Mouse (Mus musculus): ENCODE results near the gene Pxk.
A peak's percentile ranks its signal among the peaks of the same experiment; 100 is the strongest.
"Not testable (repeated sequence)": the region's sequence is repeated elsewhere in the genome, so short reads cannot be mapped to it uniquely, and the experiment has no call there.

Pxk gene

DNA sequence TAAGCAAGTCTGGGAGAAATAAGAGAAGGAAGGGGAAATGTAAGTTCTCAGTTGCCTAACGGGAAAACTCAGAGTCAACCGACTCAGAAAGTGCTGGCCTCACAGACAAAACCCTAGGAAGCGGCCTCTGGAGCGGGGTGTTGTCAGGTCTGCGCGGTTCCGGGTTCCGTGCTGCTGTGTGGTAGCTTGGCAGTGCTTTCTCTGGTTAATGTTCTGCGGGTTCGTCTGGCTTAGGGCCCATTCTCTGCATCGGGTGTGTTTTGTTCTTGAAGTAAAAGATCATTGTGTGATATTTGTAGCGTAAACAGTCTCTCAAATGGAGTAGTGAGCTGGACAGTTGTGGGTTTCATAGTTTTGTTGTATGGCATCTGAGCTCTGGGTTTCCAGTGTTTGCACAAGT lies 4.7 kb downstream of the Pxk start:
- peak in 1 of 2 experiments; percentile 28 for DNase-seq

DNA sequence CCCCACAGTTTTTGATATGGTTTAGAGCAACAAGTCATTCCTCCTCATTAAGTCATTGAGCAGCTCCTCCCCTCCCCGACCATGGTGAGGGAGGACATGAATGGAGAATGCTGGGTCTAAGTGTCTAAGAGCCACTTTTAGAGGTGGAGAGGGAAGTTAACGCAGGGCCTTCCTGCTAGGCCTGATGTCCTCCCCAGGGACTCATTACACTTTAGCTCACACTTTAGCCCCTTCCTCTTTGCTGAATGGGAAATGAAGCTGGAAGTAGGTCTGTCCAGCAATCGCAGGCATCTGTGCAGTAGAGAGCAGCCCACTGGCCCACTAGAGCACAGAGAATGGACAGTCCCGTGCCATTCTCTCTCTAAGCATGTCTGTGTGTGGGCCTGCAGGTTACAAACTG lies 10.0 kb downstream of the Pxk start:
- DNase-seq, result no peak

DNA sequence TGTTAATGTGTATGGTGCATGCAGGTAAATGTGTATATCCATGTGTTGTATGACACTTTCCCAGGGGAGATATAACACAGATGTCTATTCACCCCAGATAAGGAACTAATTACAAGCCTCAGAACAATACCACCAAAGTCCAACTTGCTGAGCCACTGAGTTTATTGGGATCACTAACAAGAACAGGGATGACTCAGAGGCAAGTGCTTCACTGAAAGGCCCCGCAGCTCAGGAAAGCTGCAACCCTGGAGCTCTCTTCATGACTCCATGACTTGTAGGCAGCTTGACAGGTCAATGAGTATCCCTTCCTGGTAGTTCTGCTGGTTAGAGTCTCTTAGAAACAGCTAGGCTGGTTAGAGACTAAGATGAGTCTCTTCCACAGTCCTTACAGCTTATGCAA lies 11.0 kb downstream of the Pxk start:
- DNase-seq, result no peak

DNA sequence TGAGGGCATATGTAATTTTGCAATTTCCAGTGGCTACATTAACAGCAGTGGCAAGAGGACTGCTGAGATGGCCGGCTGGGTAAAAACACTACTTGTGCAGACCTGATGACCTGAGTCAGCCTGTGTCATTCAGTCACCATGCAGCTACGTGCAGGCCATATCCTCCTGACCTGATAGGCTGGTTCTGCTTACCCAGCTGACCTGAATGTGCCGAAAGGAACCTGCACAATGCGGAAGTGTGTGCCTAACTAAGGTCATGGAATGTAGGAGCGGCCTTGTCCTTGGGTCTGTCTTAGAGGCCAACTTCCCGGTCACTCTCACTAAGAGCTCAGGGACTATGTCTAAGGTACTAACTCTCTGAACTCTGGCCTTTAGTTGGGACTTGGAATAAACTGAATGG lies 13.5 kb downstream of the Pxk start:
- no peak for DNase-seq

DNA sequence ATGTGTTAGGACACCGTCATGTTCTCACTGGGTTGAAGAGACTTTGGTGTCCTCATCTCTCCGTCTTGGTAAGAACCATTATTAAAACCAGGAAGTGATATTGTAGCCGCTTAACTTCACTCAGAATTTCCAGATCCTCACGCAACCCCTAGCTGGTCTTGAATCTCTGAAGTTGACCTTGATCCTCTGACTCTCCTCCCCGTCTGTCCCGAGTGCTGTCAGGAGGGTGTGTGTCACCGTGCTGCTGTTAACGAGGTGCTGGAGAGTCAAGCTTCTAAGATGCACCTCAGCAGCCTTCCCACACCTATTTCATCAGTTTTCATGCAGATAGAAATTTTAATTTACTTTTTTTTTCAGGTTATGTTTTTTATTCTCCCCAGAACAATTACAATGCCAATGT lies 14.0 kb downstream of the Pxk start:
- DNase-seq, result no peak

DNA sequence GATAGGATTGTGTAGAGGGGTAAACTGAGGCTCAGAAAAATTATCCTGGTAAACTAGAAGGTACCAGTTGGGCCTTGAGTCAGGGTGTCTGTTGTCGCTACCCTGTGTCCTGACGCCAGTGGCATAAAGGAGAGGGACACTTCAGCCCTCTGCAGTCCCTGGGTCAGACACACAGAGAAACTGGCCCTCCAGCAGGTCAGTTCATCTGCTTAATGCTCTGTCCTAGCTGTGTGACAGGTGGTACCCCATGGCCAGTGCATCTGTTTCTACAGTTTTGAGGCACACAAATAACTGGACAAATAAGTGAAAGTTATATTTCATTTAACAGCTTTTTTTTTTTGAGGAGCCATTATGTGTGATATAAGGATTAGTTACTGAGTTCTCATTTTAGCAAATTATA lies 15.6 kb downstream of the Pxk start:
- no peak for DNase-seq

DNA sequence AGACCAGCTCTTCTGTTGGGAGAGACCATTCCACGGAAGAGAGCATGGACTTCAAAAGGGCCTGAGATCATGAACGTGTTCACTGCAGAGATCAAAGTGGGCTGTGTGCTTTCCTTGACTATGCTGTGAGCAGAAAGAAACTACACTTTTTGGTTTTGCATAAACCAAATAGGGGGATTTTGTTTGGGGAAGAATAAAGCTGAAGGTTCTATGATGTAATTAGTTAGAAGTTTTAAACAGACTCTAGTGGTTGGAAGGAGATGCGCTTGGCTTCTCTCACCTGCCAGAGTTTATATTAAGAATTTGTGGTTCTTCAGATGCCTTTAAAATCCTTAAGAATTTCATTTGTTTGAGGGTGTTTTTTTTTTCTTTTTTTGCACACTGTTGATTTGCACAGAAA lies 16.3 kb downstream of the Pxk start:
- no peak for DNase-seq

DNA sequence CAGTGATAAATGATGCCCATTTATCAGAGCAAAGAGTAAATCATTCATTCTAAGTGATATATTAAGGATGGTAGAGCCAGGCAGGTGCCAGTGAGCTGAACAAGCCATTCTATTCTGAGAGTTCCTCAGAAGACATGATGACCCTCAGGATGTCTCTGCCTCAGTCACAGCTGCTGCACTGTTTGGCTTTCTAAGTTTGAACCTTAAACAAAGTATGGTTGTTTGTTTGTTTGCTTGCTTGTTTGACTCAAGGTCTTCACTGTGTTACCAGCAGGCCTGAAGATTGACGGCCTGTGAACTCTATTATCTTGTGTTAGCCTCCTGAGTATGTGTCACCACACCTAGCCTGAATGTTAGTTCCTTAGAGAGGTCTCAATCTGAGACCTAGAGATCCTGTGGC lies 16.7 kb downstream of the Pxk start:
- DNase-seq, result no peak

DNA sequence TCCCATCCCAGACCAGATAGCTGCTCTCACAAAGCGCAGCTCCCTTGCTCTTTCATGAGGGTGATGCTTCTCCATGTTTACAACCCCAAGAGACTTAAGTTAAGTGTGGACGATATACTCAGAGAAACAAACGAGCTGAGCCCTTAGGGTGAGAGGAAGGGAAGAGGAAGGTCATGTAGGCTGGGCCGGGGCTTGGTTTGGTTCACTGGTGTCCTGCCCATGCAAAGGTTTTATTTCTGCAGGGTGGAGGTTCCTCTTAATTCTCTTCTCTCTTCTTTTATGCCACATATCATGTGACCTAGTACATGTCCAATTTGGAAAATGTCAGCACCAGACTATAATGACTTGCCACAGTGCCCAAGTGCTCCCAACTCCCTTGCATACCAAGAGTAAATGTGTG lies 17.8 kb downstream of the Pxk start:
- no peak for DNase-seq

DNA sequence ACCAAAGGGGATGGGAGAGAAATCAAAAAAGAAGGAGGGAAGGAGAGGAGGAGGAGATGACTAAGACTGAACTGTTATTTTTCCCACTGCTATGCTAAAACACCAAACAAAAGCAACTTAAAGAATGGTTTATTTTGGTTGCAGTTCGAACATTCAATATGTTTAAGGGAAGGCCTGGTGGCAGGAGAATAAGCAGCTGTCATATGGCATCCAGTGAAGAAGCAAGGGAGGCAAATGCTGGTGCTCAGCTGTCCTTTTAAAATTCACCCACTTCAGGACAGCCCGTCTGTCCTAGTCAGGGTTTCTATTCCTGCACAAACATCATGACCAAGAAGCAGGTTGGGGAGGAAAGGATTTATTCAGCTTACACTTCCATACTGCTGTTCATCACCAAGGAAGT lies 19.4 kb downstream of the Pxk start:
- DNase-seq, result no peak

DNA sequence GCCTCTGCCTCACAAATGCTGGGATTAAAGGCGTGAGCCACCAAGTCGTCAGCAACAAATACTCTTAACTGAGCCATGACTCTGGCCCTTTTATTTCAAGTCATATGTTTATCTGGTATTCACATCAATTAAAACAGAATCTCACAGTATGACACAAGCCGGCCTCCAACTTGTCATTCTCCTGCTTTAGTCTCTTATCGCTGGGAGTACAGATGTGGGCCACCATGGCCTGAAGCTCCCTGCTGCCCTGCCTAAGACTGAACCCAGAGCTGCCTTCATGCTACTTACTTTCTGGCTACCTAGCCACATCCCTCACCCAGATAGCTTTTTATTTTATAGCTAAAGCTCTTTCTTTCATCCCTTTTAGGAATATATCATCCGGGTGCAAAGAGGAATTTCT lies 21.4 kb downstream of the Pxk start:
- DNase-seq, result no peak

DNA sequence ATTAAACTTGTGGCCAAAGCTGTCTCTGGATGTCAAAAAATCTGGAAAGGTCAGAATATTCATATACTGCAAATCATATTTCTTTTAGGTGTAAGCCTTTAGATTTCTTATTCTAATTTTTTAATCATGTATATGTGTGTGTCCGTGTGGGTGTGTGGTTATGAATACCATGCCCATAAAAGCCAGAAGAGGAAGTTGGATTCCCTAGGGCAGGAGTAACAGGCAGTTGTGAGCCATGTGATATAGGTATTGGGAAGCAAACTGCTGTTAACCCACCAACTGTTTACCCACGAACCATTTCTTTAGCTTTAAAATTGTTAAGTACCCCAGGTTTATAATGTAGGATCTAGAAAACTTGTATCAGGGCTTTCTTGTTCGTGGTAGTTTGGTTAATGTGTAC lies 21.9 kb downstream of the Pxk start:
- no peak for DNase-seq

DNA sequence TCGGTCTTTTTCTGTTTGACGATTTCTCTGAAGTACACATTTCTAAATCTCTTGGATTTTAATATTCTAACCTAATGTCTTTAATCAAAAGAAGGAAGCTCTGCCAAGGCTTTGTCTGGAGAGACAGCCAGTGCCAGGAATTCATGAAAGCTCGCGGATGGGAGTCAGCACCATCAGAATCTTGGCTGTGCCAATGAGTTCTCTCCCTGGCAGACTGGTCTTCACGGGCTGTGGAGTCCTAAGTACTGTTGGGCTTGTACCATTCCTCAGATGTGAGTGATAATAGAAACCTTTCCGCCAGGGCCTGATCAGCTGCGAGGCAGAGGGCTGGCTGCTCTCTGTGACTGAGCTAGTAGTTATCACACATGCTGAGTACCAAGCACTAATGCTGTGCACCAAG lies 25.1 kb downstream of the Pxk start:
- peak in 1 of 2 experiments; percentile 39 for DNase-seq

DNA sequence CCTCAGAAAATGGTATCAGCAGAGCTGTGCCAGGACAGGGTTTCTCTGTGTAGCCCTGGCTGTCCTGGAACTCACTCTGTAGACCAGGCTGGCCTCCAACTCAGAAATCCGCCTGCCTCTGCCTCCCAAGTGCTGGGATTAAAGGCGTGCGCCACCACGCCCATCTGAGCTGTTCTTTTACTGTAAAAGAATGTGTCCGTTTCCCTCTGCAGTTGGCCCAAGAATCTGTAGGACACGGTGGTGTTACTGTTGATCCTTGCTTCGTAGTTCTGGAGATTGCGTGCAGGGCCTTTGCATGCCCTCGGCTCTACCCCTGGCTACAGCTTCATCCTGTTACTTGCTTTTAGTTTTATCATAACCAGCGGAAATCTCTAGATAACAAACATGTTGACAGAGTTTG lies 25.6 kb downstream of the Pxk start:
- DNase-seq, result not testable (repeated sequence)

DNA sequence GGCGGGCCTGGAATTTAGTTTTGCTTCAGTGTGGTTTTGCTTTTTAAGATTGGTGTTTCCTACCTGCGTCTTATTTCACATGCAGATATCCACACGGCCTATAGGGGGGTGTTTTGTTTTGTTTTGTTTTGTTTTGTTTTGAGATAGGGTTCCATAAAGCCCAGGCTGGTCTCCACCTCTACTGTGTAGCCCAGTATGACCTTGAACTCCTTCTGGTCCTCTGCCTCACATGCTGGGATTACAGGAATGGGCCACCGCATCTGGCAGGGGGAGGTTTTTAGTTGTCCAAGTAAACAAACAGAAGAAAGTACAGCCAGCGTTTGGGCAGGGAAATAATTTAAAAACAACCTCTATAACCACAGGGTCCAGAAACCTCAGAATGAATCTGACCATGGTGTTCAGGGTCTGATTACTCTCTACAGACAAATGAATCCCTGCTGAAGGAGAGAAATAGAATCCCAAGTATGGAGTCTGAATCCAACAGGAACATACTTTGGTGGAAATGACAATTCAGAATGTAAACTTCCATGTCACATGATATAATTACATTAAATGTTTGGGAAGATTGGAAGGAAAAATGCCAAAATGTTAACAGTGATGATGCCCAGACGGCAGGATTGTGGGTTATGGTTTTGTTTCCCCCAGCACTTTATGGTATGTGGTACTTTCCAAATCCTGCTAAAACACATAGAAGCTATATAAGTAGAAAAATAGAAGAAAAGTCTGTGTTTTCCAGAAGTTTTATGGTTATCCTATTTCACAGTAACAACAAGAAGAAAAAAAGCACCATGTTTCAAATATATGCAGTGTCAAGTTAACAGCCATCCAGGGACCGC lies 26.3 kb downstream of the Pxk start:
- DNase-seq, result no peak

DNA sequence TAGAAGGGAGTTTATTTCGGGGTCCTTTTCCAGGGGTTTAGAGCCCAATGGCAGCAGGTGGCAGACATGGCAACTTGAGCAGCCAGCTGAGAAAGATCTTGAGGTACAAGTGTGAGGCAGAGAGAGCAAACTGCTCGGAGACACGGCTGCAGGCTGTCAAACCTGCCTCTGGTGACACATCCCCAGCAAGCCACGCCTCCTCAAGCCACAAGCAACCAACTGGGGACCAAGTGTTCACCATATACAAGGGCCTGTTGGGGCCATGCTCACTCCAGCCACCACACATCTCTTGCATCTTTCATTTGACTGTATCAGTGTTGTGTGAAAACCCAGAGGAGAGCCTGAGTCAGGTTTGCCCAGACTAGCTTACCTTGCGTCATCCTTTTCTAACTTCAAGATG lies 30.0 kb downstream of the Pxk start:
- no peak for DNase-seq

DNA sequence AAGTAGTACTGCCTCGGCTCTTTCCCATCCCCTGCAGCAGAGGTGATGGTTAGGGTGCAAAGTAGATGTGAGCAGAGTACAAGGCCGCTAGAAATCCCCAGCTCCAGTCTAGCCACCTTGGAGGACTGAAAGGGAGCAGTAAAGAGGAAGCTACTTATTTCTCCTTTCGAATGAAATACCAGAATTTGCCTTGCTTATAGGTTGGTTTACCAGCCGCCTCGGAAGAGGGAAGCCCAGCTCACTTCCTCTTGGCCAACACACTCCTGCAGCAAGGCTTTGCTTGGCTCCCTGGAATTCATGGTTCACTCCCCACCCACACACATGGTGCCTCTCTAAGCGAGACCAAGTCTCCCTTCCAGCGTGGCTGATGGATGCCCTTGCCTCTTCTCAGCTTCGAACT lies 34.8 kb downstream of the Pxk start:
- peak in 1 of 2 experiments; percentile 29 for DNase-seq

DNA sequence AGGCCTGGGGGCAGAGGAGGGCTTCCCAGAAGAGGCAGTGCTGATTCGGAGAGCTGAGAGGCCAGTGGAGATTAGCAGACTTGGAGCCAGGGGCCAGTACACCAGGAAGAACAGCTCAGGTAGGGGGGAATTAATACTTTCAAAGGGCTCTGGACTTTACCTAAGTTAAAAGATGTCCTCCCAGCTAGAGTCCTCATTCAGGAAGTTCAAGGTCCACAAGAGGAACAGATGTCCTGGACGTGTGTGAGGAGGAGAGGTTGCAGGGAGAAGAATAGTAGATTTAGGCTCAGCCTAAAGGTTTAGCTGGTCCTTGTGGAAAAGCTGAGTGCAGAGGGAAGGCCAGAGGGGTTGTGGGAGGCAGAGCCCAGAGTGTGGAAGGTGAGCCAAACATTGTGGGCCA lies 36.2 kb downstream of the Pxk start:
- peak in 1 of 2 experiments; percentile 5 for DNase-seq

DNA sequence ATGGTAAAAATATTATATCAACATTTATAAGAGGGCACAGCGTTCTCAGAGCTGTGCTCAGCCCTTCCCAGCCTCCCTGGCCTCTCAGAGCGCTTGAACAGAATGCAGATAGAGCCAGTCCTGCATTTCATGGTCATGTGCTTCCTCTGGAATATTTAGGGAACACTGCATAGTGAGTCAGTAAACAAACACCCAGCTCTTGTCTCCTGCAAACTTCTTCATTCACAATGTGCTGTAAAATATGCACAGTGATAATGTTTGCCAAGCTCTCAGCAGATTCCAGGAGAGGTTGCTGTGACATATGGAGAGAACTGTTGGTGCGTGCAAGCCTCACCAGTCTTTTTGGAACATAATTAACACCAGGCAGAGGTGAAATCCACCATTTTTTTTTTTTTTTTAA lies 37.1 kb downstream of the Pxk start:
- DNase-seq, result peak; percentile 26 to 36

DNA sequence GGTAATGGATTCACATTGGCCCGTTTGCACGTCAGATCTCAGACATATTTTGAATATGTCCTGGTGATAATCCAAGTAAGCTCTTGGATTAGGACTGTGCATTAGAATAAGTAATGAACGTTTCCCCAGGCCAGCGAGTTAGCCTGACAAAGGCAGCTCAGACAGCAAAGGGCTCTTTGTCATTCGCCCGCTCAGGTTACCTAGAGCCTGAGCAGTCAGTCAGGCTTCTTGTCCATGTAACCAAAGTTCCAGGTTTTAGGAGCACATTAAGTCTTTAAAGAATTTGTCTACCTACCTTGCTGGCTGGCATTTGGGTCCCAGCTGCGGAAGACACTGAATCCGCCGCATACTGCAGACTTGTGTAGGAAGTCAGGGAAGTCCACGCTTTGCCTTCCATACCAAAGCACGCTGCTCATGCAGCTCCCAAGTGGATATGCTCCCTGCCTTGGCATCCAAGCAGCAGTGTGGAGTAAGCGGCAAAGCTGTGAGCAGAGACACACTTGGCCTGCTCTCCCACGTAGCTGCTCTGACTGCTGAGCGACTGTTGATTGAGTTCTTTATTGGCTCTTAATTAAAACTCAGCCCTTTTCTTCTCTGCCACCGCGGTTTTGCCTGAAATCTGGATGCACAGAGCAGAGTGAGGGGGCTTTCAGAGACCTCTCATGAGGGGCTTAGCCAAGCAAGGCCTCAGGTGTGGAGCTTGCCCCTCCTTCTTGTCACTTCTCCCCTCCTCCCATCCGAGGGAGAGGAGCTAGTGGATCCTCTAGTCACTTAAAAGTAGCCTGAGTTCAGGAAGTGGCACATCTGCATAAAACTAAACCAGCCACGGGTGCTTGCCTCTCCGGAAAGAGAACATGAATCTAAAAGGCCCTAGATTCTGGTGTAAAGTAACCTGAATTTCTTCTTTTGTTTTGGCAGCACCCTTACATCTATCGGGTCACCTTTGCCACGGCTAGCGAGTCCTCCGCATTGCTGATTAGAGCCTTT lies 42.0 kb downstream of the Pxk start:
- no peak for DNase-seq

DNA sequence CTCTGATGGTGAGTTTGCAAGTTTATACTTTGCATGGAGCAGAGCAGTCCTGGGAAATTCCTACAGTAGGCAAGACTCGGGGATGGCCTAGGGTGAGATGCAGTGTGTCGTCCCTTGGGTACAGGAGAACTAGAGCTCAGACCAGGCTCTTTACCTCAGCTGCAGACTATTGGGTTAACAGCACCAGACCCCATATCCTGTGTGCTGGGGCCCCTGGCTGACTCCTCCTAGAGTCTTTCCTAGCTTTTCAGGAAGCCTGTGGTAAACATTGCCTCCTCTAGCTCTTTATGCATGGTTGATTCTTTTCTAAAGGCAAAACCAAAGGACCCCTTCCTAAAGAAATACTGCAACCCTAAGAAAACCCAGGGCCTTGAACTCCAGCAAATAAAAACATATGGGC lies 43.1 kb downstream of the Pxk start:
- no peak for DNase-seq

DNA sequence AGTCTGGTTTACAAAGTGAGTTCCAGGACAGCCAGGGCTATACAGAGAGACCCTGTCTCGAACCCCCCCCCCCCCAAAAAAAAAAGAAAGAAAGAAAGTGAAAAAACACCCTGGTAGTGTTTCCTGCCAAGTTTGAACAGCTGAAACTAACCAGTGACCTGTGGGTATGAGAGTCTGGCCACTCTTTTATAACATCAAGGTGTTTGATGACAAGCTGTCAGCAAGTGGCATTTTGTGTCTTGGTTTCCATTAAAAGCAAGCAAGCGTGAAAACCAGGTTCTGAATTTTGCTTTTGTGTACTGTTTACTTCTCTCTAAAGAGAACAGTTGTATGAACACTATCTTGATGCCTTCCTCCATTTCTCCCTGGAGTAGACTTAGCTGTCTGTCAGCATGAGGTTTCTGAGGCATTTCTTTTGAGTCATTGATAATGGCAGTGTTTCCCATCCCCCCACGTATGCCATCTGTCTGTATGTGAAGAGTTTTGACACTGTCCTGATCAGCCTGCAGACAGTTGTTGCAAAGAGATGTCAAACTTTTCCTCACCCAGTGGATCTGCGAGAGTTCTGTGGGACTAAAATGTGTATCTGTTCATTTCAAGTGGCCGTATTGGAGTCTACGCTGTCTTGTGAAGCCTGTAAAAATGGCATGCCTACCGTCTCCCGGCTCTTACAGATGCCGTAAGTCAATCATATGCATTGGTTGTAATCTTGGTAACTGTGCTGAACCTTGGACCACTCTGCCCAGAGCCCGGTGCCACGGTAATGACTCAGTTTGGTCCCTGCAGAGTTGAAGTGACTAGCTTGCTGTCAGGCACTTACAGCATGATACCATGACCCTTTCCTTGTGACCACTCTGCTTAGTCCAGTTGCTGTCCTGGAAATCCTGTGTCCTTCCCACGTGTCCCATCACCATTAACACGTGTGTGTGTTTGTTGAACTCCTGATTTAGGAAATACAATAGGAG lies 47.9 kb downstream of the Pxk start:
- no peak for DNase-seq
